Mouse (Mus musculus): ENCODE results near the gene Ola1. TPM values are rescaled to one million over a fixed set of nuclear protein-coding genes. Genes with fewer than 3 reads are reported as not detected.

Gene Ola1
- total RNA-seq (2021) = 100 to 1,000 TPM in 1 of 2 experiments, 10 to 100 TPM in 1; 99.6 to 106 TPM

DNA sequence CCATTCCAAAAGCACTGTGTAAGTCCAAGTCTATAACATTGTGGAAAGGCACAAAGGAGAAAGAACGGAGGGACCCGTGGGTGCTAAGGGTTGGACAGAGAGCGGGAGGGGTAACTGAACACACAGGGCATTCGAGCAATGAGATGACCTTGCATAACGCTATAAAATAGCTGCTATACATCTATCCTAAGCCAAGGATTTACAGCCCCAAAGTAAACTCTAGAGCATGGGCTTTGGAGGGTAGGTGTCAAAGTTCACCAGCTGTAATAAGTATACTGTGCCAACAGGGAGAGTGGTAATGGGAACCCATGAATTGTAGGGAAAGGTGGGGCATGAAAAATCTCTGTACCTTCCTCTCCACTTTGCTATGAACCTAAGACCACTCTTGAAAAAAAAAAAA lies at the start of gene Ola1:
Ola1 (minus strand) TSS at position 12 of the 400 bp plus-strand sequence.
- intact Hi-C loops (cut with DNase I) = no loop called here

DNA sequence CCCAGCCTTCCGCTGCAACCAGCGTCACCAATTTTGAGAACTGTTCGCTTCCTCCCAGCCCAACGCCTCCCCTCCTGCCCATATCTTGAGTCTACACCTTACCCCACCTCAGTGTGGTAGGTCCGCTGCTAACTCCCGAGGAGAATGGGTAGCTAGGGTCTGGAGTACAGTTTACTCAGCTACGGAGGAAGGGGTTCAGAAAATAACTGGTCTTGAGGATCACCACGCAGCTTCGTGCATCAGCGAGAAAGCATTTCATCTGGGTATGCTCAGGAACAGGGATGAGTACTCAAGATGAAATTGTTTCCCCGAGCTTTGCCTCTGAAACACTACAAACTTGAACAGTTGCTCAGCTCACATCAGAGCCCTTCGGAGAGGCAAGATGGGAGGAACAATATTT lies 49.6 kb upstream of the Ola1 start:
- no peak for DNase-seq
- intact Hi-C loops (cut with DNase I) = loop anchor here (5.0 kb wide), 1 partner anchor 96 kb away; no protein-coding TSS in a partner anchor

More for the DNA sequence above, at the start of gene Ola1:
- no peak for DNase-seq

DNA sequence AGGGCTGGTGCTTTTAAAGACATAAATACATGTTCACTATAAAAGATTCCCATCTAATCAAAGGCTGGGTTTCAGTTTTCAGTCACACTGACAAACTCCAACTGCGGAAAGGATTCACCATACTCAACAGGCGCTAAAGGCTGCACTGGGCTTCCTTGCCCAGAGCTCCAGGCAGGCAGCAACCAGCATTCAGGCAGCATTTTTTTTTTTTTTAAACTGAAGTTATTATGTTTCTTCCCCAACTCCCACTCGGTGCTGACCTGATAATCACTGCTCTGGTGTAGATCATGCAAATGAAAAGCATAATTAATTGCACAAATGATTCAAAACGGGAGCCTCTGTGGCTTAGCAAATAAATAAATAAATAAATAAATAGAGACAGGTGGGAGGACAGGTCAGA lies 49.1 kb upstream of the Ola1 start:
- no peak for DNase-seq
- intact Hi-C loops (cut with DNase I) = loop anchor here (5.0 kb wide), 1 partner anchor 96 kb away; no protein-coding TSS in a partner anchor

DNA sequence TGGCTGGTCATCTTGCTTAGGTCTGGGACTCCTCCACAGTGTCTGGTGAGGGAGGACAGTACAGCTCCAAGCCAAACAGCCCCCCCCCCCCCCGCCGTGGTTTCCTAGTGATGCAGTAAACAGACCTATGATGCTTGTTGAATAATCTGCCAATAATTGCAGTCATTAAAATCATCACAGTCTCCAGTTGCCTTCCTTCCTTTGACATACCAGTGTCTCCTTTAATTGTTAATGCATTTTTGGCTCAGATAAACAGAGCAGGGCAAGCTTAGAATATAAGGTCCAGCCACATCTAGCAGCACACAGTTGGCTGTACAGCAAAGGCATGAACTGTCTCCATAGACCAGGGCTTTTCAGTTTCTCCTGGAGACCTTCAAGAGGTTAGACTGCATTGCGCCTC lies 48.5 kb upstream of the Ola1 start:
- intact Hi-C loops (cut with DNase I) = loop anchor here (5.0 kb wide), 1 partner anchor 95 kb away; no protein-coding TSS in a partner anchor
- no peak for DNase-seq

DNA sequence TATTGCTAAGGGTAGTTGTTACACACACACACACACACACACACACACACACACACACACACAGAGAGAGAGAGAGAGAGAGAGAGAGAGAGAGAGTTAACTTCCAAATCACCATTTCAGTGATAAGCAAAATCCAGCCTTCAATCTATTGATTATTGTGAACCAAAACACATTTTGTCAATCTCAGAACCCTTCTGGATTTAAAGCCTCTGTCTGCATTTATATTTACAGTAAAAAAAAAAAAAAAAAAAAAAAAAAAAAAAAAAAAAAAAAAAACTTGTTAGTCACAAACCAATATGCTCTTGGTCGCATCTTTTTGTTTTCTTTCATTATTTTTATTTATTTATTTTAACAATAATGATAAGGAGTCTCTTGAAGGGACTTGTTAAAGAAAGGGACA lies 47.9 kb upstream of the Ola1 start:
- DNase-seq = no peak
- intact Hi-C loops (cut with DNase I) = loop anchor here (5.0 kb wide), 1 partner anchor 94 kb away; no protein-coding TSS in a partner anchor

DNA sequence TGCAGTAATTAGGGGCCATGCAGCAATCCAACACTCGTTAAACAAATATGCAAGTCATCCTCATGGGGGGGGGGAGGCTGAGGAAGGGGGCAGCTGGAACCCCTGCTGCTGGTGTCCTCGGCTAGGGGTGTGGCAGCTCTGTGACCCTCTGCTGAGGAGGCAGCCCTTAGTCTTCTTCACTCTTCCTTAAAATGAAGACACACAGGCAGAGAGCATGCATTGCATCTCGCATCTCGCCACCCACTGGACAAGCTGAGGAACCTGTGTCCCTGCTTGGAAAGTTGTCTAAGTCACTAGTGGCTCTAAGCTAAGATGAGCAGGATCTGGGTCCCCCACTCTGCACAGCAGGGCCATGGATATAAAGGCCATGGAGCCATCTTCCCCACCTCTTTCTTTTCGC lies 47.3 kb upstream of the Ola1 start:
- intact Hi-C loops (cut with DNase I) = loop anchor here (5.0 kb wide), 1 partner anchor 94 kb away; no protein-coding TSS in a partner anchor
- no peak for DNase-seq

DNA sequence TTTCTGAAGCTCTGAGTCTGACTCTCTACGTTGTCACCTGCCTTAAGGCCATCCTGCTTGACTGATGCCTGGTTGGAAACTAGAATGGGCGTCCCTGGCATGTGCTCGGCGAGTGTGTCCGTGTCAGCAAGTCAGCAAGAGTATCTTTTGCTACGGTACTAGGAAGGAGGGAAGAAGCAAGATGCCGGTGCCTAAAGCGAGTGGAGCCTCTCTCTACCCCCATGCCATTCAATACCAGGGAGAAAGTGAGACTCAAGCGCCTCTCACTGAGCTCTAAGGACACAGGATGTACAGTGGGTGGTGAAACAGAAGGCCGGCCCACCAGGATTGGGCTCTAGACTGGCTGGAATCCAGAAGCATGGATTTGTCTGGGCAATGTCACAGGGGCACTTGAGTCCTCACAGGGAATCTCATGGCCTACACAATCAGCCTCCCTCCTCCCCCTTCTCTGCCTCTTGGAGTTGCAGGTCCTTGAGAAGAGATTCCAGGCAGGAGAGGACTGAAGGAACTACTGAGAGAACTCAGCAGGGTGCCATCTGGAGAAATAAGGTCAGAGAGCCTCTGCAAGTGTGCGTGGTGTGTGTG lies 46.0 kb upstream of the Ola1 start:
- intact Hi-C loops (cut with DNase I) = loop anchor here (5.0 kb wide), 1 partner anchor 92 kb away; no protein-coding TSS in a partner anchor
- DNase-seq = no peak

DNA sequence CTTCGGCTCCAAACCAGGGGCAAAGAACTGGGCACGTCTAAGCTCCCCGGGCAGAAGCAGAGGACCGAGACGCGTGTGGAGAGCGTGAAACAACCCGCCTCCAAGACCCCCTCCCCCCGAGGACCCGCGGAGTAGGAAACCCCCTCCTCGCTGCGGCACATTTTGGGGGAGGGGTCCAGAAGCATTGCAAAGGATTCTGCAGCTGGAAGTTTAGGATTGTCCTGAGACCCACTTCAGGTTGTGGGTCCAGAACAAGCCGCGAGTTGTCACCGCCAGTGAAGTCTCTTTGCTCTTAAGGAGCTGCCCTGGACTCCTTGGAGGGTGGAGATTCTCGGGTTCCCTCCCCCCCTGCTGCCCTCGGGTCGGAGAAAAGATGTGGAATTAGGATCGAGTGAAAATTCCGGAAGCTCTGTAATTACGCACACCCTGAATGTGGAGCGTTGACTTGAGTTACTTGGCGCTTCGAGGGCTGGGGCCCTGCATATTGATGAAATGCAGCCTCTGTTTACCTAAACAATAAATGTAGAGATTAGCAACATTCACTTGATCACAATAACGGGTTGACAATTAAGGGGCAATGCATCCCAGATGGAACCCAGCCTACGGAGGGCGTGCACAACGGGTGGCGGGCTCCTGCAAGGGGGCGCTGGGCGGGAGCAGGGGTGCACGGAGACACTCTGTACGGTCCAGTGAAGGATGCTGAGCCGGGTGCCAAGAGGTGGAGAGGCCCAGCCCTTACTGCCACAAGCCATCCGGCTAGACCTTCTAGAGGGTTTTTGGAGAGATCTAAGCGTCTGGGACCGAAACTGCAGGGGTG lies 45.3 kb upstream of the Ola1 start:
- intact Hi-C loops (cut with DNase I) = no loop called here
- DNase-seq = no peak

DNA sequence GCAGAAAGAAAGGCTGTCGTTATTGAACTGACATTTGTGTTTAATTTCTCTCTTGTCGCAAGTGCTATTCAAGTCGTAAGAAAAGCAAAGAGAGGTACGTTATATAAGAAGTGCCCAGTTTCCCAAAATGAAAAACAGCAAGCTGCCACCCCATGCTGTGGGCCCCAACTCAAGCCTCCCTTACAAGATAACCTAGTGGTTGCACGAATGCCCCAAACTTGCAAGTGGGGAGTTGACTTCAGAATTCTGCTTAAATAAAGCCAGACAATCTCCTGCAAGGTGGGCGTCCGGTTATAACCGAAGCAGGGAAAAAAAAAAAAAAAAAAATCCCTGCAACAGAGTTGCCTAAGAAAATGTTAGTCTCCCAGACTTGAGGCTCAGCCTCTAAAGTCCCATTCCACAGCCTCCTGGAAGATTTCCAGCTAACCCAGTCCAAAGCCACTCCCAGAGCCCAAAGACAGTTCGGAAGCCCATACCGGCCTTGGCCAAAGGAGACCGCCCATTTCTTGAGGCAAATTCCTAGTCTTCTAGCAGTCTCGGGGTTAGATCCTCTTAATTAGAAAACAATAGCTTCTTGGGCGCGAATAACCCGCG lies 44.5 kb upstream of the Ola1 start:
- intact Hi-C loops (cut with DNase I) = no loop called here
- DNase-seq = no peak

DNA sequence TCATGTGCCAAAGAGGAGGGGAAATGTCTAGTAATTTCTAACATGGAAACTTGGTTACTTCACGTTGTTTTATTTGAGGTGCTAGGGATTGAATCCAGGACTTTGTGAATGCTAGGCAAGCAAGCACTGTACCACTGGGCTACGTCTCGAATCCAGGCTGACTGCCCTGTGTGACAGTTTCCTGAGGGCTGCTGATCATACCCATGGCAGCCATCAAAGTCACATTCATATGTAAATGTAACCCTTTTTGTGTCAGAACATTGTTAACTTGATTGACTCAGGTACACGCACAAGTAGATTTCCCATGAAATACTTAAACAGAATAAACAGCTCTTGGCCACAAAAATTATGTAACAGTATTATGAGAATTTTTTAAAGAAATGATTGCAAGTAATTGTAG lies 30.0 kb upstream of the Ola1 start:
- no peak for DNase-seq
- intact Hi-C loops (cut with DNase I) = no loop called here

DNA sequence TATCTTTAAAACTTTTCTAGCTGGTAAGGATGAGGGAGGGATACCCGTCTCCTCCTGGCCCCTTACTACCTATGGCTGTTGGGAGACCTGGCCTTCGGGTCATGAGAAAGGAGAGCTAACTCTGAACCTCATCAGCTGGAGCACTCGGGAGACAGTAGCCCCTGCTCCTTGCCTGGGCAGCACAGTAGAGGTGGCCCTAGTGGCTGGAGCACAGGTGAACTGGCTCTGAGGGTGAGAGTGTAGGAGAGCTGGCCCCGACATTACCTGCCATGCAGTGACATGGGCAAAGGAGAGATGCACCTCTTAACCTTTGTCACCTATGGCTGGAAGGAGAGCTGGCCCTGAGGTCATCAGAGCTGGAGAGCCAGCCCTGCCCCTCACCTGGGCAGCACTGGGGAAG lies 22.6 kb upstream of the Ola1 start:
- DNase-seq = no peak
- intact Hi-C loops (cut with DNase I) = no loop called here

DNA sequence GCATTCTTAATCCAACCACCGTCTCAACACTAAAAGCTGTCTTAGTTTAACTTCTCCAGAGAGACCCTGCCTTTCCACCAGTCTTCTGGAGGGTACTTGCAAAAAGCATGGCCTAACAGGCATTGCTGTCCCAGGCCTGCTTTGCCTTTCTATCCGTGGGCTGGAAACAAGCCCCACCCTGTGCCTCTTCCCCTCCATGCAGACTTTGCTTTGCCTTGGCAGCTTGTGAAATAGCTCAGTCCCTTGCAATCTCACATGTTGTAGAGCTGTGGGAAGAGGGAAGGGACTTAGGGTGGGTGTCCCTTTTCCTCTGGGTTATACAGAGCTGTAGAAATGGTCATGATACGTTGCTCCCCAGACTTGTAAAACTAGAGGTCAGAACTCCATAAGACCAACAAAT lies 12.4 kb upstream of the Ola1 start:
- intact Hi-C loops (cut with DNase I) = no loop called here
- DNase-seq = no peak

DNA sequence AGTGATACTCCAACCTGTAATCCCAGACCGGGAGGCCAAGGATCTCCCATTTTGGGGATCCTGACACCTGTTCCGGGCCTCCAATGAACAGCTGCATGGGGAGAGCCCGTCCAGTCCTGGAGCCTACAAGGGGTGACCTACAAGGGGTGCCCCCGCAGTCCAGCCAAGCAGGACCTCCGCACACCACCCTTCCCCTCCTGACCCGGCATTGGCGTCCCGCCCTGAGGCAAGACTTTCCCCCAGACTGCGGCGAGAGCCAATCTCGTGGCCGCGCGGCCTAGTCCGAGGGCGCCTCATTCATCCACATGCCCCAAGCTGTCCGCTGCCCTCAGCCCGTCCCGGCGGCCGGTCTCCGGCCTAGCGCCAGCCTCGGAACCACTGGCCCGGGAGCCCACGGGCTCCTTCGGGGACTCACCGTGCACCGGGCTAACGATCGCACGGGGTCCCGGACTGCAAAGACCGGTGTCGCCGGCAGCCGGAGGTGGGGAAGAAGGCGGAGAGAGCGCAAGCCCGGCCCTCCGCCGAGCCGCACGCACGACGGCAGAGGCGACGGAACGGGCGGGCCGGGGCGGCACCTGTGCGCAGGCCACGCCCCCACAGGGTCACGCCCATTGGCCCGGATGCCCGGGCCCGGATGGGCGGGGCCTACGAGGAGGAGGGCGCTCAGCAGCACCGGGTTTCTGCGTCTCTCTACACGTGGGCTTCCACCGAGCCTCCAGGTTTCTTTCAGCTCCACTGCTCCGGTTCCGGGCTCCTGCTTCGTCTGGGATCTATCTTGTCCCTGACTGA lies 4.7 kb downstream of the Ola1 start:
- DNase-seq = peak; percentile 90
- intact Hi-C loops (cut with DNase I) = no loop called here

DNA sequence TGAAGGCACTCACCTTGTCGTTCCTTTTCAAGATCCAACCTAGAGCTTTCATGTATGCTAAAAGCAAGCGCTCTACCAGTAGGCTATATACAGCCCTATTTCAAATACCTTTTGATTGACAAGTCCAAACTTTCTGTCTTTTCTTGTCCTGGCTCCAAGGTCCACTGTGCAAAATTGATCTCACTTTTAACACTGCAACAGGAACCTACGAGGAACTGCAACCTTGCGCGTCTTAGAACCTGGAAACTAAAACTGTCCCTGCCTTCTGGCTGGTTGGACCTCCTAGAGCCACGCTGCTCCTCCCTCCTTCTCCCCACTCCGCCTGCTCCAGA lies 5.2 kb downstream of the Ola1 start:
- intact Hi-C loops (cut with DNase I) = no loop called here
- DNase-seq = no peak

DNA sequence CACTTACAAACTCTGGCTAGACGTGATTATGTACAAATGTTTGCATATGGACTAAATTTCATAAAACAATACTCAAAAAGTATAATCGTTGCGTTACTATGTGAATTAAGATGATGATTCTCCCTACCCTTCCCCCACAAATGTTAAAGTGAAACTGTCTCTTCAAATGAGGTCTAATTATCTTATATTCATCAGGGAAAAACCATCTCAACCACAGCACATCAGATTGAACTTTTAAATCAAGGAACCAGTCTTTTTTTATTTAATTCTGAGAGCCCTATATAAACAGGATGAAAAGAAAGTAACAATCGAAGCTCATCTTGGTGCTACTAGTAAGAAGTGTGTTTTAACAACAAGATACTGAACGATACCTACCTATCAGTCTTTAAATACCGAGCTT lies 14.4 kb downstream of the Ola1 start:
- no peak for DNase-seq
- intact Hi-C loops (cut with DNase I) = no loop called here

DNA sequence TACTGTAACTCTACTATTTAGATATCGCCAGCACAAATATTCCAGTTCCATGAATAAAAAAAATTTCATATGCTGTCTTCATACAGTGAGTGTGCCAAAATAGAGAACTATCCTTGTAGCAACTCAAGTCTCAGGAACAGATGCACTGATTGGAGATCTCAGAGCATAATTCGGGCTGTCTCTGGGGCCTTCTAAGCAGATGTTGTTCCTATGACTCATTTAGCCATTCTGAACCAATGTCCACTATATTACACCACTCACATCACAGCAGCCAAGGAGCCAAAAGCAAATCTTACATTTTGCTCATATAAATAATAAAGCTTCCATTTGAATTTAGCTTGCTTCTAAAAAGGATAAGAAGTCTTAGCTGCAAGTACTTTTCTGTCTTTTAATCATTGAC lies 30.2 kb downstream of the Ola1 start:
- no peak for DNase-seq
- intact Hi-C loops (cut with DNase I) = no loop called here

DNA sequence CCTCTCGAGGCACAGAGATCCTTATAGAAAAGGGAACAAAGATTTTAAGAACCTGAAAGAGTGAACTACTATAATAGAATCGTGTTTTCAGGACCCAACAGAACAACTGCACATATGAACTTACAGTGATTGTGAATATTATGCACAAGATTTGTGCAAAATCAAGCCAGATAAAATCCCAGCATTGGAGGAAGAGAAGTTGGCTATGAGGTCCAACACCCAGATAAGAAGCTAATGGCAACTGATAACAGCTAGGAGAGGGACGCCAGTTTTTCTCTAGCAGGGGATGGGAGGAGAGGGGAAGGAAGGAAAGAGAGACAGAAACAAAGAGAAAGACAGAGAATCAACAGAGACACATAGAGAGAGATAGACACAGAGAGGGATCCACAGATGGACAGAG lies 33.5 kb downstream of the Ola1 start:
- intact Hi-C loops (cut with DNase I) = no loop called here
- no peak for DNase-seq

DNA sequence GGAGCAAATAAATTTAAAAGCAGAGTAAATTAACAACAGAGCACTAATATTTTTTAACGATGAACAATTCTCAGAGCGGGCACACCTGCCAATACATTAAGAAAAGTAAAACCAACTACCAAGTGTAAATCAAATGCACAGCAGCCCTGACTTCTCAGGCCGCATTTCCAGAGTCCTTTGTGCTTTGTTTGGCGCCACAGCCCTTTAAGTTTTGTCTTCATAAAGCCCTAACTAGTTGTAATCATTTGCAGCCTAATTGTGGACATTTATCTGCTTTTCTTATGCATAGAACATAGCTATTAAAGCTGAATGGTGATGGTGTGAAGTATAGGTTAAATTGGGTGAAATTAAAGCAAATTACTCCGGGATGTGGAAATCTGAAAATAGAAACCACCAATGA lies 49.2 kb downstream of the Ola1 start:
- intact Hi-C loops (cut with DNase I) = no loop called here
- DNase-seq = no peak

DNA sequence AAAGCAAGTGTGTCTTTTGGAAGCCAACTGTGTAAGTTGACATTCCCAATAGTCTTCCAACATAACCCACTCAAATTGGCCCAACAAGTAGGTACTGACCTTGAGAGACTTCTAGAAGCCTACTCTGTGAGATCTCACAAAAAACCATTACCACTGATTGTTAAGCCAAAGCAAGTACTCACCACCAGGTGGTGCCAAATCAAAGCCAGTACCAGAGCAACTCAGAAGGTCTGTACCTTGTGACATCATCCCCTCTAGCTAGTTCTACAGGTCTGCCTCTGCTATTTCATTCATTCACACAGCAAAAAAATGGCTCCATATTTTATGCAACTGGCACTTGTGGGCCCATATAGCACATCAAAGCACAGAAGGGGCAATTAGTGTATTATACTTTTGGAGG lies 51.6 kb downstream of the Ola1 start:
- intact Hi-C loops (cut with DNase I) = no loop called here
- peak; percentile 44 for DNase-seq

DNA sequence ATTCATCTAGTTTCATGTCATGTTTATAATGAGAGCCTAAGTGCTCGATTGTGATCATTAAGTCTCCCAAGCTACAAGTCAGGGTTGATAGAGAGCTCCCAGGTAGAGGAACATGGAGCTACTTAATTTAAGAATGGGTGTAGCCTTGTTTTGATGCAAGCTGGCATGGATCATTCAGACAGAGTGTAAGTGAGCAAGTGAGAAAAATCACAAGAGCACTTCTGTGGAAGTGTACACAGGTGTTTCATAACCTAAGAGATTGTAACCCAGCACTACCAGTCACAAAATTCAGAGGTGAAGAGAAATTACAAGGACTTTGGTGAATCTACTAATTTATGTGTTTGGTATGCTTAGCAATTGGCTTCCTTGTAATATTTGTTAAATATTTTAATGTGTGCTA lies 54.1 kb downstream of the Ola1 start:
- no peak for DNase-seq
- intact Hi-C loops (cut with DNase I) = no loop called here

DNA sequence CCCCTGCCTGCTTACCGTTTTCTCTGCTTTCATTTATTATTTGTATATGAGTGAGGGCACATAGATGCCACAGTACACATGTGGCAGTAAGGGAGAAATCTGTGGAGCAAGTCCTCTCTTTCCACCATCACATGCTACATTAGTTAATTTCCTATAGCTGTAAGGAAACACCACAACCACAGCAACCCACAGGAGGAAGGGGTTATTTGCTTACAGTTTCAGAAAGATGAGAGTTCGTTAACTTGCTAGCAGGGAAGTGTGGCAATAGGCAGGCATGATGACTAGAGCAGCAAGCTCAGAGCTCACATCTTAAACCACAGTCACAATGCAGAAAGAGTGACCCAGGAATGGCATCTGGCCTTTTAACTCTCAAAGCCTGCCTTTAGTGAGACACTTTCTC lies 58.0 kb downstream of the Ola1 start:
- DNase-seq = no peak
- intact Hi-C loops (cut with DNase I) = no loop called here

Measured in left cerebral cortex, postnatal 4 days (tissue).